In genomic region chr8:122763267-122763738, GRCm38 (mm10) we compare ENCODE assay signal across 1 mouse cellular context.
TF ChIP-seq lines count a peak whose summit lies in the region.

No protein-coding gene starts in this region.

TF ChIP-seq in CH12.LX, 34 proteins besides CTCF, POLR2A, EP300 and RAD21 (continued from another document):
- TF ChIP-seq POLR2AphosphoS2 (IDR thresholded peaks at IDR 0.05; ENCODE audit: low read depth, low read length), result no peak
